Mouse (Mus musculus) CH12.LX (cell line): ENCODE measurements around the gene Plaur. TPM values are rescaled to one million over a fixed set of nuclear protein-coding genes. Genes with fewer than 3 reads are reported as not detected.

Source experiments
- DNase-seq: peaks from one replicate; pipeline ENCODE4 v3.0.0-alpha.2; 2013; ENCODE audit errors: extremely low read depth
- H3K27ac ChIP-seq: 2 replicates; pipeline ENCODE4 v1.5.1; 2012; ENCODE audit warnings: low read depth, mild to moderate bottlenecking, control low read depth, moderate library complexity; ENCODE audit not compliant: insufficient read depth
- H3K27me3 ChIP-seq: replicated peaks from 2 replicates; pipeline ENCODE3; 2012; ENCODE audit warnings: inconsistent platforms
- H3K36me3 ChIP-seq, 2 experiments: replicated peaks in 1 of 2; 2 replicates each; pipeline versions ENCODE3 to v1.6.1; 2012; ENCODE audit warnings: inconsistent platforms in 1 of 2, low read length in 1 of 2, mild to moderate bottlenecking in 1 of 2, mixed read lengths in 1 of 2, moderate library complexity in 1 of 2; ENCODE audit not compliant: control insufficient read depth in 1 of 2, insufficient read depth in 1 of 2
- H3K4me1 ChIP-seq, 2 experiments: 2 replicates each; pipeline ENCODE4 v1.6.1; 2012; ENCODE audit warnings: inconsistent platforms in 1 of 2, moderate library complexity in 1 of 2; ENCODE audit not compliant: insufficient read depth in 2 of 2, control insufficient read depth in 1 of 2
- H3K4me2 ChIP-seq: 2 replicates; pipeline ENCODE4 v1.6.1; 2012; ENCODE audit warnings: low read depth, mild to moderate bottlenecking, control low read depth; ENCODE audit not compliant: poor library complexity, insufficient read depth, severe bottlenecking
- H3K4me3 ChIP-seq, 3 experiments: fragments of 150-350 bp in 1 of 3; sonication (generic) in 1 of 3; replicated peaks in 1 of 3; 2 replicates each; pipeline versions ENCODE3 to v1.5.1; 2011 to 2012; ENCODE audit warnings: low read depth in 2 of 3, low read length in 2 of 3, mild to moderate bottlenecking in 2 of 3, moderate library complexity in 2 of 3, control low read depth in 1 of 3, improper control_type of control experiment in 1 of 3, inconsistent platforms in 1 of 3, mixed read lengths in 1 of 3; ENCODE audit not compliant: poor library complexity in 1 of 3
- H3K79me2 ChIP-seq: replicated peaks from 2 replicates; pipeline ENCODE4 v1.6.1; 2012; ENCODE audit warnings: mild to moderate bottlenecking, moderate library complexity; ENCODE audit not compliant: control insufficient read depth, poor library complexity, insufficient read depth, severe bottlenecking; ENCODE audit errors: extremely low read depth
- H3K9ac ChIP-seq: 2 replicates; pipeline ENCODE4 v1.6.1; 2012; ENCODE audit warnings: low read depth, mild to moderate bottlenecking, control low read depth, moderate library complexity; ENCODE audit not compliant: insufficient read depth
- H3K9me3 ChIP-seq: replicated peaks from 2 replicates; pipeline ENCODE3; 2012; ENCODE audit warnings: low read length, inconsistent platforms, mixed read lengths
- CTCF ChIP-seq, 2 experiments: IDR thresholded peaks in 1 of 2; conservative IDR thresholded peaks in 1 of 2; 2 replicates each; pipeline ENCODE4 v1.5.1; 2011 to 2012; ENCODE audit warnings: low read depth in 2 of 2, low read length in 2 of 2, improper control_type of control experiment in 1 of 2, inconsistent platforms in 1 of 2, mild to moderate bottlenecking in 1 of 2, moderate library complexity in 1 of 2
- E2F4 ChIP-seq: IDR thresholded peaks from 2 replicates; pipeline ENCODE4 v1.6.1; 2011; ENCODE audit warnings: low read depth, low read length, improper control_type of control experiment; ENCODE audit not compliant: insufficient replicate concordance
- GABPA ChIP-seq: IDR thresholded peaks from 2 replicates; pipeline ENCODE4 v1.6.1; 2012; ENCODE audit warnings: low read depth, low read length, improper control_type of control experiment, inconsistent platforms; ENCODE audit not compliant: insufficient replicate concordance
- HCFC1 ChIP-seq: IDR thresholded peaks from 2 replicates; pipeline ENCODE4 v1.6.1; 2012; ENCODE audit warnings: low read depth, mild to moderate bottlenecking, inconsistent platforms, low read length, improper control_type of control experiment
- IRF4 ChIP-seq: IDR thresholded peaks from 2 replicates; pipeline ENCODE4 v1.6.1; 2014; ENCODE audit warnings: low read depth, mild to moderate bottlenecking, inconsistent platforms, low read length, improper control_type of control experiment
- JUN ChIP-seq: IDR thresholded peaks from 2 replicates; pipeline ENCODE4 v1.6.1; 2011; ENCODE audit warnings: low read depth, mild to moderate bottlenecking, low read length, improper control_type of control experiment, moderate library complexity; ENCODE audit not compliant: insufficient read depth
- MAFK ChIP-seq: IDR thresholded peaks from 2 replicates; pipeline ENCODE4 v1.6.1; 2011; ENCODE audit warnings: low read length, improper control_type of control experiment; ENCODE audit not compliant: insufficient replicate concordance
- MAZ ChIP-seq: IDR thresholded peaks from 2 replicates; pipeline ENCODE4 v1.6.1; 2012; ENCODE audit warnings: low read depth, mild to moderate bottlenecking, inconsistent platforms, low read length, improper control_type of control experiment, moderate library complexity
- MYC ChIP-seq: IDR thresholded peaks from 2 replicates; pipeline ENCODE4 v1.6.1; 2011; ENCODE audit warnings: low read depth, mild to moderate bottlenecking, improper control_type of control experiment, low read length
- NELFE ChIP-seq: IDR thresholded peaks from 2 replicates; pipeline ENCODE4 v1.6.1; 2011; ENCODE audit warnings: low read depth, low read length, improper control_type of control experiment
- NRF1 ChIP-seq: IDR thresholded peaks from 2 replicates; pipeline ENCODE4 v1.6.1; 2014; ENCODE audit warnings: low read depth, mild to moderate bottlenecking, inconsistent platforms, low read length, improper control_type of control experiment, moderate library complexity
- POLR2A ChIP-seq: IDR thresholded peaks from 2 replicates; pipeline ENCODE4 v1.6.1; 2011; ENCODE audit warnings: low read depth, mild to moderate bottlenecking, improper control_type of control experiment, low read length
- POLR2AphosphoS2 ChIP-seq: IDR thresholded peaks from 2 replicates; pipeline ENCODE4 v1.6.1; 2011; ENCODE audit warnings: low read depth, low read length, improper control_type of control experiment
- RAD21 ChIP-seq: IDR thresholded peaks from 2 replicates; pipeline ENCODE4 v1.6.1; 2011; ENCODE audit warnings: low read depth, mild to moderate bottlenecking, low read length, improper control_type of control experiment, moderate library complexity
- SIN3A ChIP-seq: IDR thresholded peaks from 2 replicates; pipeline ENCODE4 v1.6.1; 2012; ENCODE audit warnings: low read length, improper control_type of control experiment, inconsistent platforms
- SMC3 ChIP-seq: IDR thresholded peaks from 2 replicates; pipeline ENCODE4 v1.6.1; 2011; ENCODE audit warnings: low read depth, low read length, improper control_type of control experiment
- TCF12 ChIP-seq: IDR thresholded peaks from 2 replicates; pipeline ENCODE4 v1.6.1; 2014; ENCODE audit warnings: low read depth, mild to moderate bottlenecking, inconsistent platforms, low read length, improper control_type of control experiment
- UBTF ChIP-seq: IDR thresholded peaks from 2 replicates; pipeline ENCODE4 v1.6.1; 2012; ENCODE audit warnings: low read depth, mild to moderate bottlenecking, inconsistent platforms, low read length, improper control_type of control experiment, moderate library complexity
- USF1 ChIP-seq: IDR thresholded peaks from 2 replicates; pipeline ENCODE4 v1.6.1; 2014; ENCODE audit warnings: low read depth, mild to moderate bottlenecking, inconsistent platforms, low read length, improper control_type of control experiment
- USF2 ChIP-seq: conservative IDR thresholded peaks from 2 replicates; pipeline ENCODE4 v1.6.1; 2011; ENCODE audit warnings: low read depth, low read length, improper control_type of control experiment
- ZKSCAN1 ChIP-seq: IDR thresholded peaks from 2 replicates; pipeline ENCODE4 v1.6.1; 2012; ENCODE audit warnings: low read depth, inconsistent platforms, low read length, improper control_type of control experiment, borderline replicate concordance
- dilution Hi-C: fragments of 300-500 bp; cut with MboI; formaldehyde crosslinking; loops from 2 replicates; pipeline ENCODE4 v1.14.3; 2020; ENCODE audit warnings: low sequenced_read_pairs; ENCODE audit not compliant: extremely low pct_unique_long_range_greater_than_20kb, extremely low pct_ligation_motif_present
- in situ Hi-C: fragments of 300-500 bp; cut with MboI; formaldehyde crosslinking; loops from 3 replicates; pipeline ENCODE4 v1.14.3; 2019; ENCODE audit warnings: low sequenced_read_pairs, low pct_ligation_motif_present, low pct_unique_long_range_greater_than_20kb, mixed read lengths
- polyA plus RNA-seq: library from polyadenylated mRNA; unstranded; fragments of >175 nt; gene quantifications from 2 replicates; pipeline ENCODE4 v1.2.1, GENCODE M21; 2012; ENCODE audit warnings: low read depth; ENCODE audit not compliant: insufficient read length
- total RNA-seq, 2 experiments: library from RNA; depleted of rRNA; stranded (reverse); fragments of 300-350 nt in 1 of 2; fragments of >200 nt in 1 of 2; gene quantifications; 2 replicates each; pipeline ENCODE4 v1.2.3; 2012 to 2014

Plaur gene
- total and polyA plus RNA-seq, 3 experiments = 0.13 to 0.72 (median 0.26) TPM

DNA sequence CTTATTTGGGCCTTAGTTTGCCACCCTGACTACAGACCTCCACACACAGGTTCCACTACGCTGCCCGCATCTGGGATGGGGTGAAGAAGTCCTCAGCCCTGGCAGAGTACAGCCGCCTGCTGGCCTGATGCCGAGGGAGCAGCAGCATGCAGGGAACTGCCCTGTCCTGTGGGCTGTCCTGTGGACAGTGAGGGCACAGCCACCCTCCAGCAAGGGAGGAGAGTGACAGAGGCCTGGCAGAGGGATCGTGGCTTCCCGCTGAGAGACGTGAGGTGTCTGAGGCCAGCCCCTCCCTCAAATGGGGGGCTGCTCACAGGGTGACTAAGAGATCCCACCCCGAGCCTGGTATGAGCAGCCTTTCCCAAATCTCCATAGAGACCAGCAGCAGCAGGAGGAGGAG lies 40.0 kb upstream of the Plaur start:
- no peak overlapping the region for H3K9ac ChIP-seq
- TF ChIP-seq POLR2AphosphoS2 (no peak), JUN (no peak), MYC (no peak), MAFK (no peak), E2F4 (no peak), NRF1 (no peak), HCFC1 (no peak), USF2 (no peak), TCF12 (no peak), RAD21 (no peak), UBTF (no peak), IRF4 (no peak), POLR2A (no peak), CTCF (conservative IDR thresholded peaks at IDR 0.05 in 1 of 2, IDR thresholded peaks at IDR 0.05 in 1 of 2; ENCODE audit: low read depth in 2 of 2, low read length in 2 of 2) (no peak), NELFE (no peak), ZKSCAN1 (no peak), MAZ (no peak)
- TF ChIP-seq, all 38 proteins: peak for 0
- no peak overlapping the region for H3K4me2 ChIP-seq
- no peaks in the 10 kb centered on the region for H3K79me2 ChIP-seq
- H3K27ac ChIP-seq = no peak overlapping the region
- H3K4me3 ChIP-seq = no peak overlapping the region
- dilution Hi-C loops (no loop called here), in situ Hi-C loops (no loop called here)
- no peak for DNase-seq
- H3K4me1 ChIP-seq = no peaks in the 10 kb centered on the region
- no peaks in the 10 kb centered on the region for H3K9me3 ChIP-seq
- H3K27me3 ChIP-seq = no peaks in the 10 kb centered on the region
- H3K36me3 ChIP-seq = peaks cover 21 to 66% of the 10 kb centered on the region in 2 experiments

DNA sequence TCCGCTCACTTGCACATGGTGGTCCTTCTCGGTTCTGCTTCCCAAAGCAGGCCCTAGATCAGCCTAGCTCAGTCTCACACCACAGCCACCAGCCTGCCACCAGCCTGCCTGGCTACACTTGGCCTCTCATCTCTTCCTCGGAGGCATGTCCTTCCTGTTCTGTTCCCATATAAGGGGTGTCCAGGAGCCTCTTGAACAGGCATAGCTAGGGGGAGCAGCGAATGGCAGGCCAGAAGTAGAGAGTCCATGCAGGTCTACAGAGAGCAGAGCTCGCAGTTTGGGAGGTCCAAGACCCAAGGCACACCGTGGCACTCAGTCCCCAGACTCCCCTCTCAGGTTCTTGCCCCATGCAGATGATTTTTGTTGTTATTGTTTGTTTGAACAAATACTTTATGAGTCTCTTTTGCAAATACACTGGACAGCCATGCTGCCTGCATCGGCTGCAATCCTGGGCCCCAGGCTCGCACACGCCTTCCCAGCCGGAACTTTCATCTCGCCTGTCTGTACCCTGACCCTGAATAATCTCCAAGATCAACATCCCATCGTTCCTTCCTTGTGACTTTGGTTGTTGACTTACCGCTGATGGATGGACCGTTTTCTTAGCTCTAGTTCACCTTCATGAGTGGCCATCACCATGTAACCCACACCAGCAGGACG lies 39.0 kb upstream of the Plaur start:
- Histone ChIP-seq H3K27ac (no peak overlapping the region), H3K4me1 (no peaks in the 10 kb centered on the region), H3K9ac (no peak overlapping the region), H3K79me2 (no peaks in the 10 kb centered on the region), H3K4me2 (no peak overlapping the region), H3K27me3 (no peaks in the 10 kb centered on the region), H3K4me3 (no peak overlapping the region), H3K36me3 (peaks cover 19 to 60% of the 10 kb centered on the region in 2 experiments), H3K9me3 (no peaks in the 10 kb centered on the region)
- TF ChIP-seq IRF4 (no peak), ZKSCAN1 (no peak), SIN3A (no peak), SMC3 (no peak), GABPA (no peak), USF1 (no peak)
- in situ Hi-C loops (no loop called here), dilution Hi-C loops (no loop called here)
- DNase-seq = no peak
